Mouse (Mus musculus) left cerebral cortex, postnatal 14 days (tissue): Measurements from ENCODE around the gene Eral1. TPM values are rescaled to one million over a fixed set of nuclear protein-coding genes. Genes with fewer than 3 reads are reported as not detected.

Experiments
- DNase-seq, 2 experiments: peaks; one replicate each; pipeline ENCODE4 v3.0.0; 2021 to 2022; ENCODE audit warnings: low spot score in 2 of 2, mixed read lengths in 1 of 2
- intact Hi-C: fragments of 180-260 bp; cut with DNase I; formaldehyde crosslinking; loops from one replicate; pipeline ENCODE4 v1.15.1; 2025
- total RNA-seq, 2 experiments: library from RNA; stranded (reverse); gene quantifications; 2 replicates each; pipeline ENCODE4 v1.2.3; 2021

The Eral1 gene
- total RNA-seq, 2 experiments from 2014 or later = 18.9 to 19.5 TPM

GRCm38 (mm10) chr11:78095144-78095516 lies 14.9 kb upstream of the Eral1 start:
- DNase-seq = no peak
- intact Hi-C loops = loop anchor here (5.0 kb wide), 1 partner anchor 52 kb away; no protein-coding TSS in a partner anchor

- intact Hi-C loops = loop anchor here (5.0 kb wide), 1 partner anchor 53 kb away; no protein-coding TSS in a partner anchor
- DNase-seq = peak; percentile 92 to 93
Measured at GRCm38 (mm10) chr11:78094504-78095143, 14.4 kb upstream of the Eral1 start, which contains the start of gene Fam222b. Gene Fam222b (plus strand): TSS chr11:78094660.

DNA sequence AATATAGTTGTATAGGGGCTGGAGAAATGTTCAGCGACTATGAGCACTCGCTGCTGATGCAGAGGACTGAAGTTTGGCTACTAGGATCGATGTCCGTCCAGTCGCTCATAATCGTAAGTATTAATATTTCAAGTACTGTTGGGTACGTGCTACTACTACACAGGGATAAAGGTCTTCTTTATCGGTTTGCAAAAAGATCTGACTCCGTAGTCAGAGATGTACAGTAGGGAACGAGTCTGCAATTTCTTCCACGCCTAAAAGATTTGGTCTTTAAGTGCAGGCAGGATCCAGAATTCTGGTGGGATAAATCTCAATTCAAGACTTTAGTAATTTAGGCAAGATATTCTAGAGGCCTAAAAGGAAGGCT lies 13.9 kb upstream of the Eral1 start:
- intact Hi-C loops = no loop called here
- no peak for DNase-seq

- DNase-seq = no peak
- intact Hi-C loops = no loop called here
Measured at GRCm38 (mm10) chr11:78087756-78088281, 7.6 kb upstream of the Eral1 start.

GRCm38 (mm10) chr11:78086925-78087479 lies 6.8 kb upstream of the Eral1 start:
- intact Hi-C loops = no loop called here
- DNase-seq = no peak

DNA sequence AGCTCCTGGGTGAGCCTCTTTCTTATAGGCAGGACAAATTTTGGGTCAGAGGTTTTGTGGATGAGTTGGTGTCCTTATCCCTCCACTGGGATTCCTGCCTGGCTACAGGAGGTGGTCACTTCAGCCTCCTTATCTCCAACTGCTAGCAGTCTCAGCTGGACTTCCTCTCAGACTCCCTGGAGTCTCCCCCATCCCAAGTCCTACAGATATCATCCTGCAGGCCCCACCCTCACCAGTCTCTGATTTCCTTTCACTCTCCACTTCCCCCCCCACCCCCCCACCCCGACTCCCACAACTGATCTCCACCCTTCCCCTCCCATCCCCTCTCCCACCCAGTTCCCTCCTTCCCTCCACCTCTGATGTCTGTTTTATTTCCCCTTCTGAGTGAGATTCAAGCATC lies 3.4 kb upstream of the Eral1 start:
- DNase-seq = no peak
- intact Hi-C loops = loop anchor here (5.0 kb wide), 1 partner anchor 69 kb away; no protein-coding TSS in a partner anchor

DNA sequence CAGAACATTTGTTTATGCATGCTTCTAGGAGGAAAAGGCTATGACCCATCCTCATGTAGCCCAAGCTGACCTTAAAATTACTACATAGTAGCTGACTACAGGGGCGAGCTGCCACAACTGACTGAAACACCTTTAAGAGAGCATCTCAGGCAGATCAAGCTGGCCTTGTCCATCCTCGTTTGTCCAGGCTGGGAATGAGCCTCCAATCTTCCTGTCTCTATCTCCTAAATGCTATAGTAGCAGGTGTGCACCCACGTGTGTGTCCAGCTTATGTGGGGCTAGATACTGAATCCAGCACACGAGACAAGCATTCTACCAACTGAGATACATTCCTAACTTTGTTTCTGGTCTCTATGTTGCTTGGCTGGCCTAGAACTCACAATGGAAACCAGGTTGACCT lies 5.5 kb downstream of the Eral1 start:
- intact Hi-C loops = no loop called here

DNA sequence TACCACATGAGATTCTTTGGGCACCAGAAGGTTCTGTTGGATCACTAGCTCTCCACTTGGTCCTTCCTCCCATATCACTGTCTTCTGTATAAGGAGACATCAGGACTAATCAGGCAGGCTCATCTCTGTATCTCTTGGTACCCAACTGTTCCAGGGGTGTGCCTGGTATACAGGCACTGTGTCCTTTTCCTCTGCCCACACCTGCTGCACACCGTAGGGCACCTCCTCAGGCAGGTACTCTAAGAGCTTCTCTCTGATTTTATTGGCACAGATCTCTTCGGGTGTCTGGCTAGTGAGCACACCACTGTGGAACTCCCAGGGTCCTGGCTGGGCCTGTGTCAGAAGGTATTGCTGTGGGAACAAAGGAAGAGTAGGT lies 5.9 kb downstream of the Eral1 start:
- intact Hi-C loops = no loop called here
- DNase-seq = no peak

More for the DNA sequence above, 5.5 kb downstream of the Eral1 start:
- no peak for DNase-seq

- intact Hi-C loops = no loop called here
Measured at GRCm38 (mm10) chr11:78073577-78074276, 6.5 kb downstream of the Eral1 start.

DNA sequence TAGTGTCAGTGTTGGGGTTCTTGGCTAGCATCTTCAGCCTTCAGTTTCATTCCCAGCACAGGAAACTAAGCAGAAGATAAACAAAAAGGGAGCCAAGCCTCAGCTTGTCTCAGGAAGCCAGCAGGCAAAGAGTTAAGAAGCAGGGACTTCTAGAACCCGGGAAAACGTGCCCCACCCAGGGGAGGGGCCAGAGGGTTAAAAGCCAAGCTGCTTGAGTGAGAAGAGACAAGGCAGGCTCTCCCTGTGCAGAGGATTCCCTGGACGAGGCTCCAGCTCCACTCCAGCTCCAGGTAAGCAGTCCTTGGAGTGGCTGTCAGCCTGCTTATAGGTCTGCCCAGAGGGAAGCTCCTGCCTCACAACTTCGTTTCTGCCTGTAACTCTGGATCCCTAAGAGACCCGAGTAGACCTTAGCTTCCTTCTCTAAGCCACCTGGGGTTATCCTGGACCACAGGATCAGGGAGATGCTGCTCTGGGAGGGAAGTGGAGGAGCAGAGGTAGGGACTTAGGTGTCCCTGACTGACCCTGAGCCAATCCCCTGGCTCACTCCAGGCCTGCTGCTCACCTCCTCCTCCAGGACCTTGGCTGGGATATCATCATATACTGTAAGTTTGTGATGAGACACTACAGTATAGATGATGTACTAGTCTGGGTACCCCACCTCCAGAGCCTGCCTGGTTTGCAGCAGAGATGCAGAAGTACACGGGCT lies 7.6 kb downstream of the Eral1 start:
- intact Hi-C loops = no loop called here
- no peak for DNase-seq

More at GRCm38 (mm10) chr11:78073577-78074276, 6.5 kb downstream of the Eral1 start:
- no peak for DNase-seq

DNA sequence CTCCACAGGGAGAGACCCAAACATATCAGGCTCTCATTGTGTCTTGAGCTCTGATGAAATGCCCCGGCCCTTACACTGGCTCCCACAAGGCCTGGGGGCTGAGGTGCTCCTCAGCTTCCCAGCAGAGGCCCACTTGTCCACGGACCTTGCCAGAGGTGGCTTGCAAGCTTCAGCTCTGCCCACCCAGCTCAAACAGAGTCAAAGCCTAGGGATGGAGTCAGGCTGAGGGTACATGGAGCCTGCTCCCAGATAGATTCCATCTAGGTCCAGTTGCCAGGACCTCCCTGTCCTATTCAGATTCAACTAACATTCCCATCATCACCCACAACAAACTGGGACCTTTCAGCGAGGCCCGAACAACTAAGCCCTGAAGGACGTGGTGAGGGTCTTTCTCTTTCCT lies 8.2 kb downstream of the Eral1 start:
- intact Hi-C loops = no loop called here
- DNase-seq = no peak

DNA sequence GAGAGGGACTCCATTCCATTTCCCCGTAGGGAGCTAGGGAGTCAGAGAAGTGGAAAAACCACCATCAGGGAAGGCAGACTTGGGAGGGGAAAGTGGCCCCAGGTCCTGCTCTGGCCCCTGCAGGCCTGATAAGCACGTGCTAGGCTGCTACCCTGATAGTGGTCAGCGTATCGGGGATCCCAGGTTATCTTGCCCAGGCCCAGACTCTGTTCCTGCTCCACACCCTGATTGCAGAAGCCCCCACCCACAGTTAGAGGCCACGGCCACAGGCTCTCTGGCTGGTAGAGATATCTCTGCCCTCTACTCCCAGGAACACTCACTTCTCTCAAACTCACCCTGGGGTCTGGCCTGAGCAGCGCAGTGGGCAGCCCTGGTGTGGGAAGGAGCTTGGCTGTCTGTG lies 10.5 kb downstream of the Eral1 start:
- intact Hi-C loops = no loop called here
- DNase-seq = no peak

DNA sequence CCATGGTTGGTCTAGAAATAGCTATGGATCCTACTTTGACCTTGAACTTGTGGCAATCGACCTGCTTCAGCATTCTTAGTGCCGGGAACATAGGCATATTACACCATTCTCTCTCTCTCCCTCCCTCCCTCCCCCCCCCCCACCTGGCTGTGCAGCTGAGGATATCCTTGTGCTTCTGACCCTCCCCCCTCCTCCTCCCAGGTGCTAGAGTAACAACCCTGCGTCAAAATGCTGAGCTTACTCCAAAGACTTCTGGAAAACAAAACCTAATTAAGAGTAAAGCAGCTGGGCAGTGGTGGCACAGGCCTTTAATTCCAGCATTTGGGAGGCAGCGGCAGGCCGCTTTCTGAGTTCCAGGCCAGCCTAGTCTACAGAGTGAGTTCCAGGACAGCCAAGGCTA lies 11.1 kb downstream of the Eral1 start:
- no peak for DNase-seq
- intact Hi-C loops = no loop called here

DNA sequence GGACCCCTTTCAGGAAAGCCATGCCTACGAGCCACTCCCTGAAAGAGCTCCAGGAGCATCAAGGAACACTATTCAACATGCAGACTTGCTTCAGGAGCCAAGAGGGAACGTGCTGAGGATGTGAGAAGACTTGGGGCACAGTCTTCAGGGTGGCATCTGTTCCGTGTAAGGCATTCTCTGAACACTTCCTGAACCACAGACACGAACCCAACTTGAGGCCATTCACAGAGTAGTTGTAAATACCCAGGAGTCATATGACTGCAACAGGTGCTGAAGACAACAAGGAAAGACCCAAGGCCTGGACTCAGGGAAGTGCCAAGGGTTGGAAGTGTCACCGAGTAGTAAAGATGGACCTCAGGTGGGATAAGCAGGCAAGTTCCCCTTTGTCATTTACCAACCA lies 12.6 kb downstream of the Eral1 start:
- intact Hi-C loops = no loop called here
- no peak for DNase-seq

DNA sequence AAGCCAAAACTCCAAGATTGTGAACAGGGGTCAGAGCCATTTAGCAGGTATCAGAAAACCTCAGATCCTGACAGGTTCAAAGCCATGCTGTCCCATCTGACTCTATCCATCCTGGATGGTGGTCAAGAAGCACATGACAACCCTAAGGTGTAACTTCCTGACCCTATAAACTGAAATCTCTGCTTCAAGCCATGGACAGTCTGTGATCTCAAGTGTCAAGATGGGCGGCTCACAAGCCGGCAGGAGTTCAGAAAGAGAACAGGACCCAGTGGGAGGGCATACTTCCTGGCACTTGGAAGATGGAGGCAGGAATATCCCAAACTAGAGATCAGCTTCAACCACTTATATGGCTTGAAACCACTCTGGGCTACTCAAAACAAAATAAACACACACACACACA lies 13.5 kb downstream of the Eral1 start:
- intact Hi-C loops = no loop called here
- DNase-seq = no peak

DNA sequence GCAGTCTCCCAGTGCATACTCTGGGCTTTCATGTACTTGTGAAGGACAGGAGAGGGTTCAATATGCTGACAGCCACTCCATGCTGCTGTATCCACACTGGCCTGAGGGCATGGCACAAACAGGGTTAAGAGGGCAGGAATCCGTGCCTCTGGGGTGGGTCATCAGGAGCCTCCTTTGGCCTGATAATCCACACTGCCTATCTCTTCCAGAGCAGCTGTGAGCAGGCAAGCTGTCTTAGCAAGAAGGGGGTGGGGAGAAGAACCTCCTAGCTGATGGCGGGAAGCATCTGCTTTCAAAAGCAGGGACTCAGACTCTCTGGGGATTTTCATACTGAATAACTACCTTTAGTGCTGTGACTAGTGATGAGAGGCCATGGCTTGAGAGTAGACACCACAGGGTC lies 14.3 kb downstream of the Eral1 start:
- intact Hi-C loops = no loop called here

GRCm38 (mm10) chr11:78062563-78062962 lies 17.6 kb downstream of the Eral1 start:
- intact Hi-C loops = no loop called here
- no peak for DNase-seq

More for the DNA sequence above, 14.3 kb downstream of the Eral1 start:
- no peak for DNase-seq

- intact Hi-C loops = loop anchor here (1.0 kb wide), 1 partner anchor 118 kb away; no protein-coding TSS in a partner anchor
- DNase-seq = peak; percentile 64 to 67
Measured at GRCm38 (mm10) chr11:78059833-78060757, 20.1 kb downstream of the Eral1 start.

DNA sequence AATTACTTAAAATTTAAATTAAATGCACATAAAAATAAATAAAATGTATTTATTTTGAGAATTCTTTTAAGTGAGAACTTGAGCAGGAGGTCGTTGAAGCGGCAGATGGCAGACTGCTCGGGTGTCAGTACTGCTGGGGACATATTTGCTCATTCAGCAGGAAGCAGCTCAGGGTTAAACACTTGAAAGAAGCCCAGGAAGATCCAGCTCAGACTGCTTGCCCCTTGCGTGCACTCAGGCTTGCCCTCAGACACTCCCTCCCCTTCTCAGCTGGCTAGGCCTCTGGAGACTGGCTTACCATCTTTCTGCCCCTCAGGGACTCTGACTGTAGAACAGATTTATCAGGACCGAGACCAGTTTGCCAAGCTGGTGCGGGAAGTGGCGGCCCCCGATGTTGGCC lies 23.2 kb downstream of the Eral1 start:
- intact Hi-C loops = no loop called here
- no peak for DNase-seq
